Mouse (Mus musculus) thymus, postnatal 0 days (tissue): ENCODE data around the gene Acaca. TPM values are rescaled to one million over a fixed set of nuclear protein-coding genes. Genes with fewer than 3 reads are reported as not detected.

Source experiments
- polyA plus RNA-seq: library from polyadenylated mRNA; unstranded; fragments of >200 nt; fragmentation: Nextera tagmentation; extraction: Ambion mirVana; gene quantifications from 2 replicates; pipeline ENCODE4 v1.2.1, GENCODE M21; 2015

Acaca gene
- polyA plus RNA-seq, 1 experiment from 2014 or later: 4.5 TPM

Other genes with a start within 250 kb of the Acaca start
- 51.0 and 51.2 TPM in 2 replicates for gene Ddx52, start 187.6 kb upstream of the Acaca start, polyA plus RNA-seq
- gene Synrg, start 165.2 kb upstream of the Acaca start, polyA plus RNA-seq: 16.7 and 17.6 TPM in 2 replicates
- gene Dusp14, start 60.4 kb upstream of the Acaca start, polyA plus RNA-seq: 12.8 and 13.6 TPM in 2 replicates
- gene Tada2a, start 72 bp upstream of the Acaca start, polyA plus RNA-seq: 17.5 and 19.7 TPM in 2 replicates
- not detected in 2 replicates for gene Gm11437, start 37.8 kb downstream of the Acaca start, polyA plus RNA-seq